Mouse (Mus musculus) heart, postnatal 0 days (tissue): ENCODE measurements around the gene Nfasc.
A peak's percentile ranks its signal among the peaks of the same experiment; 100 is the strongest.

ENCODE experiments used
- CTCF ChIP-seq: IDR thresholded peaks from 2 replicates; pipeline ENCODE4 v1.5.1; 2016; ENCODE audit warnings: antibody characterized with exemption, control low read depth, low read depth
- EP300 ChIP-seq: IDR thresholded peaks from 2 replicates; pipeline ENCODE4 v1.6.1; 2016; ENCODE audit warnings: antibody characterized with exemption, low read depth

- TF ChIP-seq CTCF, result peak; percentile 91
- TF ChIP-seq EP300, result no peak
Measured at GRCm38 (mm10) chr1:132525832-132526231, 215.8 kb downstream of the Nfasc start.
